Mouse (Mus musculus) cerebellum, adult 2 months (tissue): ENCODE results near the gene Pcbp1.
"Not testable (repeated sequence)": the region's sequence is repeated elsewhere in the genome, so short reads cannot be mapped to it uniquely, and the experiment has no call there.

ENCODE experiments used
- CTCF ChIP-seq: fragments of 200-500 bp; IDR thresholded peaks from 2 replicates; pipeline ENCODE4 v1.5.1; 2011; ENCODE audit warnings: low read depth, mild to moderate bottlenecking, control low read depth, low read length, moderate library complexity, borderline replicate concordance; ENCODE audit not compliant: insufficient read depth
- POLR2A ChIP-seq: fragments of 200-500 bp; IDR thresholded peaks from 2 replicates; pipeline ENCODE4 v1.6.1; 2011; ENCODE audit warnings: low read length, control low read depth, borderline replicate concordance; ENCODE audit not compliant: insufficient read depth

DNA sequence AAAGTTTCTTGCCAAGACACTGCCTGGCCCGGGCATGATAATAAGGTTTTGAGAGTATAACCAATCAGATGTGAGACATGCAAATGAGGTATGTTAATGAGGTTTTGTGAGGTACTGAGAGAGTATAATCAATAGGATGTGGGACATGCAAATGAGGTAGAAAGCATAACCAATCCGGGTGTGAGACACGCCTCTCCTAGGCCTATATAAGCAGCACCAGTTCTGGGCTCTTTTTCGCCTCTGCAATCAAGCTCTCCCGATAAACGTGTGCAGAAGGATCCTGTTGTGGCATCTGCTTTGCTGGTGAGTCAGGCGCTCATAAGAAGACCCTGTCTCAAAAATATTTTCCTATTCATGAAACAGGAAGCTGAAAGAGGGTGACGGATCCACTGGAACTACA, 35.7 kb downstream of the Pcbp1 start:
- TF ChIP-seq CTCF, POLR2A: not testable (repeated sequence)
